Mouse (Mus musculus) thymus, adult 2 months (tissue): ENCODE measurements around the gene Zfp607b.
A peak's percentile ranks its signal among the peaks of the same experiment; 100 is the strongest.

Experiments used
- CTCF ChIP-seq: fragments of 200-500 bp; IDR thresholded peaks from 2 replicates; pipeline ENCODE4 v1.5.1; 2012; ENCODE audit warnings: mild to moderate bottlenecking, control low read depth, low read length, moderate library complexity, borderline replicate concordance; ENCODE audit not compliant: control insufficient read depth, poor library complexity, insufficient read depth; ENCODE audit errors: extremely low read depth
- POLR2A ChIP-seq: fragments of 200-500 bp; IDR thresholded peaks from 2 replicates; pipeline ENCODE4 v1.6.1; 2012; ENCODE audit warnings: mild to moderate bottlenecking, low read length, control low read depth, moderate library complexity; ENCODE audit not compliant: control insufficient read depth, poor library complexity, insufficient read depth; ENCODE audit errors: extremely low read depth

DNA sequence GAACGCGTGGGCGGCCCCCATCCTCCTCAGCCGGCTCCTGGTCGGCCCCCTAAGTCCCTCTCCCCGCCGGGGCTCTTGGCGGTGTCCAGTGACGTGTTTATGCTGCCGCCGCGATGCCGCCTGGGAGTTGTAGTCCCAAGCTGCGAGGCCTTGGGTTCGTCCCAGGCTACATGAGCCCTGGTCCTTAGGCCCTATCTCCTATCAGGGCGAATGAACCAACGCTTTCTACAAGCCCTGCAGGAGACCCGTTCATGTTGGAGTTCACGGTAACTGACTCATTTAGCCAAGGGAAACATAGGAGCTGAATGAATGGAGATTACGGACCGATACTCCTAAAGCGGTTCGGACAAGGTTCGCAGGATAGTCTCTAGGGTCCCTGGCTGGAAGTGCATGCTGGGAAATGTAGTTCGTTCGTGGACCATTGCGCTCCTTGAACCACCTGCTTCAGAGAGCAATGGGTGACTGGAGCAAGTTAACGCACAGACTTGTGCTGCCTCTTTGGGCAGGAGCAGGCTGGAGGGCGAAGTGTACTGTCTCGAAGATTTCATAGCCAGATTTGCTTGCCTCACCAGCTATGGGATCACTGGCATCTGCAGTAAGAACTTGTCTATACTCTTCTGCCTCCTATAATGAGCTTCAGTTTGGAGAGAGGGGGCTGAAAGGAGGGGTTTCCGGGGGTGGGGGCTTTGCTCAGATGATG lies 14.5 kb upstream of the Zfp607b start, which contains the start of gene Map3k10:
- TF ChIP-seq POLR2A: peak; percentile 60; the same call in 1 of the 2 replicates
- TF ChIP-seq CTCF: 0 out of 2 replicates have a peak, but pooled peaks have one; percentile 2
